Mouse (Mus musculus) hindbrain, embryonic 11.5 days (tissue): ENCODE measurements around the gene Asgr2. TPM values are rescaled to one million over a fixed set of nuclear protein-coding genes. Genes with fewer than 3 reads are reported as not detected.

Experiments used
- ATAC-seq: fragments of 200-750 bp; cut with Nextera tagmentation; 2 replicates; pipeline ENCODE4 v1.8.0; 2017; ENCODE audit warnings: mild to moderate bottlenecking, moderate TSS enrichment, moderate library complexity; ENCODE audit not compliant: low FRiP score
- DNase-seq: peaks from one replicate; pipeline ENCODE4 v3.0.0-alpha.2; 2015; ENCODE audit warnings: low spot score
- H3K27ac ChIP-seq: fragments of 300-500 bp; sonication (generic); 2 replicates; pipeline ENCODE4 v1.5.1; 2014; ENCODE audit warnings: mild to moderate bottlenecking, low read depth, low read length
- H3K27me3 ChIP-seq: fragments of 300-500 bp; sonication (generic); 2 replicates; pipeline ENCODE4 v1.6.1; 2014; ENCODE audit warnings: mild to moderate bottlenecking, low read length, moderate library complexity, mixed read lengths; ENCODE audit not compliant: control insufficient read depth, insufficient read depth
- H3K36me3 ChIP-seq: fragments of 300-500 bp; sonication (generic); 2 replicates; pipeline ENCODE4 v1.6.1; 2014; ENCODE audit warnings: mild to moderate bottlenecking, low read length, moderate library complexity, mixed read lengths; ENCODE audit not compliant: control insufficient read depth, insufficient read depth
- H3K4me1 ChIP-seq: fragments of 300-500 bp; sonication (generic); replicated peaks from 2 replicates; pipeline ENCODE4 v1.6.1; 2014; ENCODE audit warnings: low read length, mixed read lengths; ENCODE audit not compliant: control insufficient read depth, insufficient read depth
- H3K4me2 ChIP-seq: fragments of 300-500 bp; sonication (generic); replicated peaks from 2 replicates; pipeline ENCODE4 v1.6.1; 2014; ENCODE audit warnings: mild to moderate bottlenecking, low read depth, low read length
- H3K4me3 ChIP-seq: fragments of 300-500 bp; sonication (generic); 2 replicates; pipeline ENCODE4 v1.5.1; 2014; ENCODE audit warnings: low read depth, low read length
- H3K9ac ChIP-seq: fragments of 300-500 bp; sonication (generic); 2 replicates; pipeline ENCODE4 v1.6.1; 2014; ENCODE audit warnings: low read depth, low read length
- H3K9me3 ChIP-seq: fragments of 300-500 bp; sonication (generic); 2 replicates; pipeline ENCODE4 v1.6.1; 2016; ENCODE audit warnings: low read length; ENCODE audit not compliant: control insufficient read depth
- WGBS: fragments of 180-500 bp; shearing (Covaris S2); extraction: QIAGEN DNeasy Blood & Tissue Kit; methylation state at CpG from one replicate; pipeline ENCODE4 v1.1.7; 2014; 5-methylcytosine and 5-hydroxymethylcytosine counted together
- polyA plus RNA-seq: library from polyadenylated mRNA; unstranded; fragments of >200 nt; fragmentation: Nextera tagmentation; extraction: Ambion mirVana; gene quantifications from 2 replicates; pipeline ENCODE4 v1.2.1, GENCODE M21; 2014

Asgr2 gene
- polyA plus RNA-seq, 1 experiment from 2014 or later, result not detected

GRCm38 (mm10) chr11:70077441-70077840, 15.0 kb upstream of the Asgr2 start:
- Histone ChIP-seq H3K4me3 (no peak overlapping the region), H3K27me3 (no peaks in the 10 kb centered on the region), H3K4me2 (no peak overlapping the region), H3K27ac (no peak overlapping the region), H3K36me3 (no peaks in the 10 kb centered on the region), H3K9me3 (no peaks in the 10 kb centered on the region), H3K9ac (no peak overlapping the region), H3K4me1 (no peaks in the 10 kb centered on the region)
- DNase-seq (no peak), ATAC-seq (no peak)
- WGBS, result 75% methylated on average over 2 of the region's 3 CpGs

- DNase-seq (no peak), ATAC-seq (no peak)
- H3K4me3 ChIP-seq, result no peak overlapping the region
- no peak overlapping the region for H3K9ac ChIP-seq
- H3K4me1 ChIP-seq, result no peaks in the 10 kb centered on the region
- no peaks in the 10 kb centered on the region for H3K9me3 ChIP-seq
- no peaks in the 10 kb centered on the region for H3K27me3 ChIP-seq
- no peaks in the 10 kb centered on the region for H3K36me3 ChIP-seq
- 78% methylated on average over 6 of the region's 6 CpGs for WGBS
- no peak overlapping the region for H3K27ac ChIP-seq
- H3K4me2 ChIP-seq, result no peak overlapping the region
Observed at GRCm38 (mm10) chr11:70079175-70079574, 13.3 kb upstream of the Asgr2 start.

GRCm38 (mm10) chr11:70079928-70080327, 12.5 kb upstream of the Asgr2 start:
- 83% methylated on average over 7 of the region's 7 CpGs for WGBS

DNA sequence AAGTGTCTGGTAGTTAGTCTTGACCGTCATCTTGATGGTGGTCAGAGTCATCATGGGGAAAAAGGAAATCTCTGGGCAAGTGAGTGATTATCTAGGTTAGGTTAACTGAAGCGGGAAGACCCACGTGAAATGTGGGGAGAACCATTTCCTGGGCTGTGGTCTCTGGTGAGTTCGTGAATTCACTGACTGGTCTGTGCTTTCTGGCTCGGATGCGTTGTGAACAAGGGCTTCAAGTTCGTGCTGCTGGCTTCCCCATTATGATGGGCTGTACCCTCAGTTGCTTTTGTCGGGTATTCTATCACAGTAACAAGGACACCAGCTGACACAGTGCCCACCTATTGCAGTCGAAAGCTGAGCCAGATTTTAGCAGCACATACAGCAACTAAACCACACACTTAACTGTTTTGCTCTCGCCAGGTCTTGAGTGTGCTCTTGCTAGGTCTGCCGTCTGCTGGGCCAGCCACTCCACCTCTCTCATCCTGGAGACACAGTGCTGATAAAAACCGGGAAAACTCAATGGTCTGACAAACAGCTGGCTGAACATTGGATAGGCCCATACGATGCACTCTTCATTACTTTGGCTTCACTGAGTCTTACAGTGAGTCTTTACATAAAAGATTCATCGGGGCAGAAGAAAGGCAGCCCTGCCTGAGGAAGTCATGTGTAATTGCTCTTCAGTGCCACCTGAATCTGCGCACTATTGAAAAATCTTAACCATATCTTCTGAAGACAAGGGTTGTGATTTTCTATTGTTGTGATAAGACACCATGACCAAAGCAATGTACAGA, 11.4 kb upstream of the Asgr2 start:
- H3K4me2 ChIP-seq, result no peak overlapping the region
- no peak overlapping the region for H3K4me3 ChIP-seq
- H3K4me1 ChIP-seq, result no peaks in the 10 kb centered on the region
- no peak overlapping the region for H3K27ac ChIP-seq
- no peaks in the 10 kb centered on the region for H3K36me3 ChIP-seq
- H3K27me3 ChIP-seq, result no peaks in the 10 kb centered on the region
- DNase-seq (no peak), ATAC-seq (no peak)
- H3K9me3 ChIP-seq, result no peaks in the 10 kb centered on the region
- WGBS, result 84% methylated on average over 15 of the region's 15 CpGs
- H3K9ac ChIP-seq, result no peak overlapping the region

More at GRCm38 (mm10) chr11:70079928-70080327, 12.5 kb upstream of the Asgr2 start:
- Histone ChIP-seq H3K4me3 (no peak overlapping the region), H3K4me1 (no peaks in the 10 kb centered on the region), H3K27ac (no peak overlapping the region), H3K9me3 (no peaks in the 10 kb centered on the region), H3K36me3 (no peaks in the 10 kb centered on the region), H3K9ac (no peak overlapping the region), H3K4me2 (no peak overlapping the region), H3K27me3 (no peaks in the 10 kb centered on the region)
- no peak for ATAC-seq
- no peak for DNase-seq

DNA sequence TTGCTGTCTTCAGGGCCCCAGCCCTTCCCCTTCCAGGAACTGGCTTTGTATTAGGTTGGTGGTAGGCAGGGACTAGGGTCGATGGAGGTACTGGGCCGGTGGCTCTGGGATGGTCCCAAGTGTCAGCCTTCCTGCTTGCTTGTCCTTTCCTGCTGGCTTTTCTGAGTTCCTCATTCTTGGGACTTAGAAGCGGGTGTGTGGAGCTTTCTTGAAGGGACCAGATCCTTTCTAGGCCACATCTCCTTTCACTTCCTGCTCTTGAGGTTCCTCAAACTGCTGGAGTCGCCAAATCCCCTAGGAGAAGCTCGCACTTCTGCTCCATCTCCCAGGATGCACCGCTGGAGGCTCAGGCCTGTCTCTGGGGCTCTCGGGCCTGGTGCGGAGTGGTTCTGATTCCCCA, 7.9 kb upstream of the Asgr2 start:
- no peaks in the 10 kb centered on the region for H3K36me3 ChIP-seq
- 79% methylated on average over 8 of the region's 8 CpGs for WGBS
- ATAC-seq, result no peak
- no peak for DNase-seq
- H3K4me2 ChIP-seq, result no peak overlapping the region
- no peak overlapping the region for H3K27ac ChIP-seq
- no peaks in the 10 kb centered on the region for H3K9me3 ChIP-seq
- H3K9ac ChIP-seq, result no peak overlapping the region
- no peak overlapping the region for H3K4me3 ChIP-seq
- H3K4me1 ChIP-seq, result no peaks in the 10 kb centered on the region
- H3K27me3 ChIP-seq, result no peaks in the 10 kb centered on the region

DNA sequence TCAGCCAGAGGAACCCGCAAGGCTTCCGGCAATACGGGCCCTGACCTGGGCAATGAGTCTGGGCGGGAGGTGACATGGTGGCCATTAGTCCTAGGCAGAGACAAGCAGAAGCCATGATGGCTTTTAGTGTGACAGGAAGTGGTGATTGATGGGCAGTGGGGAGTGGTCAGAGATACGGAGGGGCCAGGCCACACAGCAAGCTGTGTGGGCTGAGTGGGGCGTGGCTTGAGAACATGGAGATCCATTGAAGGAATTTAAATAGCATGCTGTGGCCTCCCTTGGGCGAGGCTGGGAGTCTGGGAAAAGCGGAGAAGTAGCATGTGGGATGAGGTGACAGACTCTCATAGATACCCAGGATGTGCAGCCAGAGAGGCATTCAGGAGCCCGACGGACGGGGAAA, 5.0 kb downstream of the Asgr2 start:
- H3K27me3 ChIP-seq, result no peaks in the 10 kb centered on the region
- ATAC-seq (no peak), DNase-seq (peak; percentile 11)
- 83% methylated on average over 11 of the region's 11 CpGs for WGBS
- H3K9me3 ChIP-seq, result no peaks in the 10 kb centered on the region
- no peaks in the 10 kb centered on the region for H3K36me3 ChIP-seq
- H3K4me3 ChIP-seq, result no peak overlapping the region
- H3K4me2 ChIP-seq, result no peak overlapping the region
- no peaks in the 10 kb centered on the region for H3K4me1 ChIP-seq
- H3K27ac ChIP-seq, result no peak overlapping the region
- no peak overlapping the region for H3K9ac ChIP-seq

GRCm38 (mm10) chr11:70099102-70099501, 6.7 kb downstream of the Asgr2 start:
- DNase-seq, result no peak
- ATAC-seq, result no peak
- Histone ChIP-seq H3K4me2 (no peak overlapping the region), H3K9me3 (no peaks in the 10 kb centered on the region), H3K9ac (no peak overlapping the region), H3K4me3 (no peak overlapping the region), H3K27me3 (no peaks in the 10 kb centered on the region), H3K36me3 (no peaks in the 10 kb centered on the region), H3K27ac (no peak overlapping the region), H3K4me1 (no peaks in the 10 kb centered on the region)
- WGBS, result 93% methylated on average over 2 of the region's 2 CpGs

DNA sequence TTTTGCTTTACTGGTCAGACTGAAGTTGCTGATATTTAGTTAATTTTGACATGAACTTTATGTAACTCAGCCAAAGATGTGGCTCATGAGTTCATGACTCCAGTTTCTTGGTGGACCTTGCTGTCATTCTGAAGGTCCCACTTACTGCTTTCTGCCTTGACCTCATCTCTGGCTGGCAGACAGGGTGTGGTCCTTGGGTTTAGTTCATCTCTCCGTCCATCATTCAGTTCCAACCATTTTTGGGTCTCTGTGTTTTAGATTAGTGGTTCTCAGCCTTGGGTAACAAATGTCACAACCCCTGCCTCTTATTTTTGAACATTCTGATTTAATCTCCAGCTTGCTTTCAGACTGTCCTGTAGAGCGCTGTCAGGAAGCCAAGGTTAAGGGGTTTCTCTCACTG, 7.4 kb downstream of the Asgr2 start:
- Histone ChIP-seq H3K4me2 (no peak overlapping the region), H3K36me3 (no peaks in the 10 kb centered on the region), H3K4me3 (no peak overlapping the region), H3K4me1 (no peaks in the 10 kb centered on the region), H3K9me3 (no peaks in the 10 kb centered on the region), H3K27me3 (no peaks in the 10 kb centered on the region), H3K9ac (no peak overlapping the region), H3K27ac (no peak overlapping the region)
- ATAC-seq (no peak), DNase-seq (no peak)
- 84% methylated on average over 2 of the region's 2 CpGs for WGBS

- no peaks in the 10 kb centered on the region for H3K27me3 ChIP-seq
- no peak overlapping the region for H3K27ac ChIP-seq
Observed at GRCm38 (mm10) chr11:70103701-70104315, 11.4 kb downstream of the Asgr2 start.

More at GRCm38 (mm10) chr11:70103701-70104315, 11.4 kb downstream of the Asgr2 start:
- Histone ChIP-seq H3K9me3 (no peaks in the 10 kb centered on the region), H3K36me3 (no peaks in the 10 kb centered on the region), H3K4me1 (no peaks in the 10 kb centered on the region), H3K4me3 (no peak overlapping the region), H3K4me2 (no peak overlapping the region), H3K9ac (no peak overlapping the region)
- ATAC-seq (no peak), DNase-seq (peak; percentile 4)
- WGBS, result 85% methylated on average over 14 of the region's 14 CpGs
